Mouse (Mus musculus) brain, embryonic 18.5 days (tissue): ENCODE data around the gene Exoc6.

Experiments used
- DNase-seq: peaks from one replicate; pipeline ENCODE4 v3.0.0-alpha.2; 2012; ENCODE audit warnings: low read depth, low spot score

Gene Exoc6

GRCm38 (mm10) chr19:37686941-37687850, 137.0 kb downstream of the Exoc6 start:
- DNase-seq, result no peak

DNA sequence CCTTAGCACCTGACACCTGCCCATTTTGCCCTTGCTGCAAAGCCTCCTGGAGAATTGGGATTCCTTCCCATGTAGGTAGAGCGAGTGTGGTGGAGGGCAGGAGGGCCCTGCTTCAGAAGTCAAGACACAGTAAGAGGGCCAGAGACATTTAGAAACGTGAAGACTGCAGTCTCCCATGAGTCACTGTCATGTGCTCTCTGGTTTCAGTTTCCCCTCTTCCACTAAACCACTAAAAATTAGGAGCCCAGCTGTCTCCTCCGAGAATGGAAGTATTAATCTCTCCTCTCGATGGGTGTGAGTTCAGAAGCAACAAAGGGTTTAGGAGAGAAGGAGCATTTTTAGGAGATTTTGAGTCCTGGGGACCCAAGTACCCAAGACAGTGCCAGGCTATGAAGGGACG, 139.3 kb downstream of the Exoc6 start:
- DNase-seq, result no peak

DNA sequence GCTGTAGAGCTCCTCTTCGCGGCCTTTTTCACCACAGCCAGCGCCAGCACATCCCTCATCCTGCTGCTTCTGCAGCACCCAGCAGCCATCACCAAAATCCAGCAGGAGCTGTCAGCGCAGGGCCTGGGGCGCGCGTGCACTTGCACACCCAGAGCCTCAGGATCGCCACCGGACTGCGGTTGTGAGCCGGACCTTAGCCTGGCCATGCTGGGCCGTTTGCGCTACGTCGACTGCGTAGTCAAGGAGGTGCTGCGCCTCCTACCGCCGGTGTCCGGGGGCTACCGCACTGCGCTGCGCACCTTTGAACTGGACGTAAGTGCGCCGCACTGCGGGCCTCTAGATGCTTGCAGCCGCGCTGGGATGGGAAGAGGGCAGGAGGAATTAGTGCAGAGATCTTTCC, 140.5 kb downstream of the Exoc6 start:
- DNase-seq, result no peak

DNA sequence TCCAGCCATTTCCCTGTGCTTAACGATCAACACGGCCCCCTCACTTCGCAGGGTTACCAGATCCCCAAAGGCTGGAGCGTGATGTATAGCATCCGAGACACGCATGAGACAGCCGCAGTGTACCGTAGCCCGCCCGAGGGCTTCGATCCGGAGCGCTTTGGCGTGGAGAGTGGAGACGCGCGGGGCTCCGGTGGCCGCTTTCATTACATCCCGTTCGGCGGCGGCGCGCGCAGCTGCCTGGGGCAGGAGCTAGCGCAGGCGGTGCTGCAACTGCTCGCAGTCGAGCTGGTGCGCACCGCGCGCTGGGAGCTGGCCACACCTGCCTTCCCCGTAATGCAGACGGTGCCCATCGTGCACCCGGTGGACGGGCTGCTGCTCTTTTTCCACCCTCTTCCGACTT, 142.7 kb downstream of the Exoc6 start:
- no peak for DNase-seq

GRCm38 (mm10) chr19:37695146-37695545, 144.9 kb downstream of the Exoc6 start:
- DNase-seq, result no peak

DNA sequence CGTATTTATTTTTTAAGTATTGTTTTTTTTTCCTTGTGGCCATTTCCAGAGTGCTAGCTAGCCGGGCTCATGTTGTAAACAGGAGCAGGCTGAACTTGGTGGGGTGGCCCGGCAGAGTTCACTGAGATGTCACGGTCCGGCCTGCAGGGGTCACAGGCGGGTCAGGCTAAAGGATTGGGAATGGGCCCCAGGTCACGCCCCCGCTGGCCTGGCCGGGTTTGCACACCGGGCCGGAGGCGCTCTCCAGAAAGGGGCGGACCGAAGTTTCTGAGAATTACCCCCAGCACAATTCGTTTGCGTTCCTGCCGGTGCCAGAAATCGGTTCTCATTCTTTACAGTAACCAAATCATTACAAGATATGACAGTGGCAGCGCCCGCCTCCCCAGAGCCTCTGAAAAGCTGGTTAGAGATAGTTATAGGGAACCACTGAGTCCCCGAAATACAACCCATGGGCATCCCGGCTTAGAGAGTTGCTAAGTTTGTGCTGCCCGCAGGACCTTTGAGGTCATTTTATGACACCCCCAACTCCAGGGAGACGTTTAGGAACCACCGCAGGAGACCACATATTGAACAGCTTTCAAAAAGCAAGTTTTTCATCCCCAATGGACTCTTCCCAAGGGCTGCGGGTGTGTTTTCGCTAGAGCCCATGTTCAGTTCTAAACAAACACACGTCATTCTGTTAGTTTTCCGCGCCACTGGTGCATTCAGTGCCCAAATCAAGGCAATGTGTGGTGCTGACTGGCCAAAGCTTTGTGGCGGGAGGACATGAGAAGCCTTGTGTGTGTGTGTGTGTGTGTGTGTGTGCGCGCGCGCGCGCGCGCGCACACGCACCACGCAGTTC, 145.8 kb downstream of the Exoc6 start:
- no peak for DNase-seq

DNA sequence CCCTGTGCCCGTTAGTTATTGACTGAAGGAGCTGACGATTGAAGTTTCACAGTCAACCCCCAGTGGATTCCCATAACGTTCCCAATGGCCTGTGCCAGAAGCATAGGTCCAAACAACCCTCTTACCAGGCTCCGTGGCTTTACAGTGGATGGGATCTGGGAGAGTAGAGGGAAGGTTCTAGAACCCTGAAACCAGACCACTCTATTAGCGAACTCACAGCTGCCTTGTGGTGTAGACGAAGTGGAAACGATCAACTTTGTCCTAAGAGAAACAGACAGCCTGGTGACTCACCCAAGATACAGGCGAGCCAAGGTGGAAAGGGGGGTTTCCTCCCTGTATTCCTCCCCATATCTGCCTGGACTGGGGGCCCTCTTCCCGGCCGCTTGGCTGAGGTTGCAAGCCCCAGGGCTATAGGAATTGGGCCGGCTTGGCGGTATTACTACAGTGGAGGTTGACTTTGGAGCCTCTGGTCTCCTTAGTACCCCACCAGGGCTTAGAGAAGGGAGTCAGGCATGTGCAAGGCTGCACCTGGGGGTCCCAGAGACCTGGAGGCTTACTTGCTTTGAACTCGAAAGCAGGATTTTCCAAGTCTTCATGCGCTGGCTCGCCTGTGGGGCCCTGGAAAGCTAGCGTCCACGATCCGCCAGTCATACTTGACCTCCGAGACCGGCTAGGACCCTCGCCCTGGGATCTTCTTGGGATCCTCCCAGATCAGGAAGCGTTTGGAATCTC, 146.6 kb downstream of the Exoc6 start:
- DNase-seq, result no peak

- no peak for DNase-seq
These were observed 147.1 kb downstream of the Exoc6 start for GRCm38 (mm10) chr19:37697335-37697636.

DNA sequence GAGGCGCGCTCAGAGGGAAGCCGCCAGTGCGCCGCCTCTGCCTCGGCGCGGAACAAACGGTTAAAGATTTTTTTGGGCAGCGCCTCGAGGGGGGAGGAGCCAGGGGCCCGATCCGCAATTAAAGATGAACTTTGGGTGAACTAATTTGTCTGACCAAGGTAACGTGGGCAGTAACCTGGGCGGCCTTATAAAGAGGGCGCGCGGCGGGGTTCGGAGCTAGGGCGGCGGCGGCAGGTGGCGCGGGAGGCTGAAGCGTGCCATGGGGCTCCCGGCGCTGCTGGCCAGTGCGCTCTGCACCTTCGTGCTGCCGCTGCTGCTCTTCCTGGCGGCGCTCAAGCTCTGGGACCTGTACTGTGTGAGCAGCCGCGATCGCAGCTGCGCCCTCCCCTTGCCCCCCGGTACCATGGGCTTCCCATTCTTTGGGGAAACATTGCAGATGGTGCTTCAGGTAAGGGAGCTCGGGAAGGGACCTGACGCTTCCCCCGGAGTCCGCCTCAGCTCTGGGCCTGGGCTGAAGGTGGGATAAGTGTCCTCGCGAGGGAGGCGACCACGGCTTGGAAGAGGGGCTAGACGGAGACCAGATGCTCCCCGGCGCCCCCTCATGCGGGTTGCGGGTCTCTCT, 147.5 kb downstream of the Exoc6 start, which contains the start of gene Cyp26a1:
Cyp26a1 (plus strand) TSS at position 148 of the 622 bp plus-strand sequence.
- DNase-seq, result no peak

DNA sequence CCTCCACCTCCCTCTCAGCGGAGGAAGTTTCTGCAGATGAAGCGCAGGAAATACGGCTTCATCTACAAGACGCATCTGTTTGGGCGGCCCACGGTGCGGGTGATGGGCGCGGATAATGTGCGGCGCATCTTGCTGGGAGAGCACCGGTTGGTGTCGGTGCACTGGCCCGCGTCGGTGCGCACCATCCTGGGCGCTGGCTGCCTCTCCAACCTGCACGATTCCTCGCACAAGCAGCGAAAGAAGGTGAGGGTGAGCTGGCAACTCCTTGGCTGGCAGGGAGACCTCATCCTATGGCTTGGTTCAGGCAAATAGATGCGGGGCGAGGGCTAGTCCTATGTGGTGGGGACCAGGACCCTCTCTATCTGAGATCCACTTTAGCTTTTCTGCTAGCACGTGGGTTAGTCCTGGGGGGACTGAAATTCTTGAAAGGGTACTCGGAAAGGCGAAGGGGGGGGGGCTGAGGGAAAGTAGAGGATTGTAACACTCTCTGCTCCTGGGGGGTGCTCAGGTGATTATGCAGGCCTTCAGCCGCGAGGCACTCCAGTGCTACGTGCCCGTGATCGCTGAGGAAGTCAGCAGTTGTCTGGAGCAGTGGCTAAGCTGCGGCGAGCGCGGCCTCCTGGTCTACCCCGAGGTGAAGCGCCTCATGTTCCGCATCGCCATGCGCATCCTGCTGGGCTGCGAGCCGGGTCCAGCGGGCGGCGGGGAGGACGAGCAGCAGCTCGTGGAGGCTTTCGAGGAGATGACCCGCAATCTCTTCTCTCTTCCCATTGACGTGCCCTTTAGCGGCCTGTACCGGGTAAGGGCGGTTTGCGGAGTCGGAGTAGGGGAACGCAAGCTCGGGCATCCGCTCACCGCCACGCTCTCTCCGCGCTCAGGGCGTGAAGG, 148.3 kb downstream of the Exoc6 start:
- no peak for DNase-seq

GRCm38 (mm10) chr19:37699711-37700110, 149.5 kb downstream of the Exoc6 start:
- no peak for DNase-seq

DNA sequence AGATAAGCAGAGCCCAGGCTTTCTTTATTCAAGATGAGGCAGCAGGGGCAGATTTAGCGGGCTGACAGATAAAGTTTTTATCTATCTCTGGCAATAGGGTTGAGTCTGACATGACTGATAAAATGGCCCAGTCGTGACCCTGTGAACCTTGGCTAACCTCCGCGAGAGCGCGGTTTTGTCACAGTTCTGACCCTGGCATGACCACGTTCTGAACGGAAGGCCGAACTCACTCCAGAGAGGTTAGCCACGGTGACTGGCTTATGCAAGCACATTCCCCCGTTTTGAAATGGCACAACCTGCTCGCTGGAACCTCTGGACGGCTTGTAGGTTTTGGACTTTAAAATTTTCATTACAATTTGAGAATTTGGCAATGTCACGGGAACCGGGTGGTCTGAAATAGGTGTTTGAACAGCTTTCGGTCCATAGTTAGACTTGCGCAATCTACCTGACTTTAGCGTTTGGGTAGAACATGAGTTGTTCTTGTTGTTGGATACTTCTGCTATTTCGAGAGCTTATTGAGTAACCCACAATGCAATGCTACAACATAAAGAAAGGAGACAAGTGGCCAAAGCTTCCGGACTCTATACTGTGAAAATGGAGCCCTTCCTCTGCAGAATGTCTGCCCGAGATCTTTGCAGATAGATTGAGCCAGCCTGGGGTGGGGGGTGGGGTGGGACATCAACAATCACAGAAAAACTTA, 152.3 kb downstream of the Exoc6 start:
- DNase-seq, result no peak

DNA sequence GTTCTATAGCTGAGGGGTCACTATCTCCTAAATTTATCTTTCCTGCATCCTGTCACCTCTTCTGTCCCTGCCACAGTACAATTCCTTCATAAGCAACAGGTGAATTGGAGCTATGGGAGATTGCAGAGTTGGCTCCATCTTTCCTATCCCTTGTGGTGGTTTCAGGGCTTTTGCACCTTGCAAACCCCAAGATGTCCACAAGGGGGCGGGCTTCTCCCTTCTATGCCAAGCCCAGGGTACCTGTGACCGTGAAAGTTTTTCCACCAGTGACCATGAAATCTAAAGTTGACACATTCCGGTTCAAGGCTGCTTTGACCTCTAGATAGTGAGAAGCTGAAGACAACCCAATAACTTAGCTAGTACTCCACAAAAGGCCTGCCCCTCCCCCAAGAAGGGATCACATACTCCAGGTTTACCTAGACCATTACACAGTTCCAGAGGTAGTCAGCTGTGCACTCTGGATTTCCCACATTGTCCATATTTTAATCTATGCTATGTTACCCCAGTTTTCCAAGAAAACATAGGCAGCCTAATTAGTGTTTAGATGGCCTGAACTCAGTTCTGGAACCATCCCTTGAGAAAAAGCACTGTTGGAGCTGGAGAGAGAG, 153.8 kb downstream of the Exoc6 start:
- DNase-seq, result no peak

- no peak for DNase-seq
These were observed 155.5 kb downstream of the Exoc6 start for GRCm38 (mm10) chr19:37705722-37706121.

DNA sequence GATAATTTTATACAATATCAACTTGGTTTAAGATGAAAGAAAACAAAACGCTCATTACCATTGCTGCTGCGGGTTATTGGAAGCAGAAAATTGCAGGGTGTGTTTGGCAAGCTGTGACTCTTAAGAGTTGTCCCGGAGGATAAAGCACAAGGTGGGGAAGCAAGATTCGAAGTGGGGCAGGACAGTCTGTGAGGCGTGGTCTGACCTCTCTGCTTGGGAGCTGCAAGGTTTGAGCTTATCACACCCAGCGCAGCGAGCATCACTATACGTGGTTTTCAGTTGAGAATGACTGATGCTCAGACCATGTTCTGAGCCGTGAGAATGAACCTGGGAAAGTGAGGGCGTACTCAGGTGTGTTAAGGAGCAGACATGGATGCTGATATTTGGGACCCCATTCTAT, 164.5 kb downstream of the Exoc6 start:
- DNase-seq, result no peak

- DNase-seq, result no peak
These were observed 165.8 kb downstream of the Exoc6 start for GRCm38 (mm10) chr19:37715980-37716379.

DNA sequence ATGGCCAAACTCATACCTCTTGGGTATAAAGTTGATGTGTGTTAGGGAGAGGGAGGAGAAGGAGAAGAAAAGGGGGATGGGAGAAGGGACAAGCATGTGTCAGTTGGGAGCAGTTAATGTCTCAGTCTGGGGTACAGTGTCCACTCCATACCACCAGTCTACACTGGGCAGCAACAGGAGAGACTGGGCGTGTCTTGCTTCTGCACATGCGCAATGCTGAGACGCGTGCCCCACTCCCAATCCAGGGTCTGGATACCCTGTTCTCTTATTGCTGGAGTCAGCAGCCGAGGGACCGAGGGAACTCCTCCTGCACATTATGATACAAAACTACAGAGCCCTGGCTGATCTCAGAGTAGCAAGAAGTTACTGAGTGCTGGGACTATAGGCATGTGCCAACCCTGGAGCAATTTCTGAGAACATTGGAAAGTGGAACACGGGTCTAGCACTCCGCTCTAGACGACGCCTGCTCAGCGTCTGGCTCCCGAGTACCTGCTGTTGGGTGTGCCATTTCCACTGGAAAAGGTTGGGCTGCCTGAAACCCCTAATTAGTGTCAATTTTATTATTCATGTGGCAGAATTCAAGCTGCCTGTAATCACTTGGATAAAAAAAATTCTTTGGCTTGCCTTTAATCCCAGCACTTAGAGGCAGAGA, 166.4 kb downstream of the Exoc6 start:
- DNase-seq, result no peak

DNA sequence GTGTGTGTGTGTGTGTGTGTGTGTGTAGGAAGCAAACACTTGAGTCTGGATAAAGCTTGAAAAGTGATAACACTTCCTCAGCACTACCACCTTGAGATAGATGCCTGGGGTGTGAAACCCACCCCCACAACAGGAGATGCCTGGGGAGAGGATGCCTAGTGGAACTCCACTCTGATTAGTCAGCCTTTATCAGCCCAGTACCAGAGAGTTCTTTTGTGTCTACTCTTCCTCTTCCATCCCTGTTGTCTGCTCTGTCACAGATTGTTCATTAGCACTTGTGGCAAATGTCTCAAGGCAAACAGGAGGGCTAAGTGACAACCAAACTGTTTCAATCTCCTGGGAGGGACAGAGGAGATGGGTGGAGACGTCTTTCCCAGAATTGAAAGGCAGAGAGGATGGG, 168.9 kb downstream of the Exoc6 start:
- DNase-seq, result no peak

DNA sequence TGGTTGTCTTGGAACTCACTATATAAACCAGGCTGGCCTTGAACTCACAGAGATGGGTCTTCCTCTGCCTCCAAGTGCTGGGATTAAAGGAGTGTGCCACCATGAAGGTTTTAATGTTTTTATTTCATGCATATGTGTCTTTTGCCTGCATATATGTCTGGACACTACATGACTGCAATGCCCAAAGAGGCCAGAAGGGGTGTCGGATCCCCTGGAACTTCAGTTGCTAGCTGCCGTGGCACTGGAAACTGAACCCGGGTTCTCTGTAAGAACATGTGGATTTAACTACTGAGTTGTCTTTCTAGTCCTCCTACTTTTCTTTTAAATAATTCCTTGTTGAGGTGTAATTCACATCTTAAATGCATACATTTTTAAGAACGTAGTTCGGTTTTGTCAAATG, 174.4 kb downstream of the Exoc6 start:
- DNase-seq, result no peak
